Mouse (Mus musculus): ENCODE results near the gene Zfp800. TPM values are rescaled to one million over a fixed set of nuclear protein-coding genes. Genes with fewer than 3 reads are reported as not detected.

Zfp800 gene
- polyA plus RNA-seq (2015; fragmentation: Nextera tagmentation; extraction: Ambion mirVana) = 15.0 and 18.2 TPM in 2 replicates

DNA sequence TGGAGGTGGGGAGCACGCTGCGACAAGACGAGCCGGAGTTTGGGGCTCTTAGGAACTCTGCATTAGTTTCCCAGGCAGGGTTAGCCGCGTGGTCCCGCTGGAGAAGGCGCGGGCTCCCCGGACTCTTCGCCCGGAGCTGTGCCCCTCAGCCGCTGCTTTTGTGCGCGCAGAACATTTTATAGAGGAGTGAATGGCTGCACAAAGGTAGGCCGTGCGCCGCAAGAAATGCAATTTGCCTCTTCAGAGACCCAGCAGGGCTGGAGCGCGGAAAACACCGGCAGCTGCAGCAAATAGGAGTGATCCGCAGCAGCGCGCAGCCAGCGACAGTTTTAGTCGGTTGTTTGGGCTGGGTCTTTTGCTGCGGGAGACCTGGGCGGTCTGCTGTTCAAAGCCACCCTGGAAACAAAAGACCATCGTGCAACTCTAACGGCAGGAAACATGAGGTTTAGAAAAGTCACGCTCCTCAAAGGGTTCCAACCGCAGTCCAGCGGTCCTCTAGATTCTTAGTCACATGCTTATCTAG is at the start of gene Zfp800:
TSS of gene Zfp800 (minus strand) at position 325 of the 523 bp plus-strand sequence.
- peaks cover 3% of the 10 kb centered on the region; the same call in 1 of the 2 replicates for H3K9me3 ChIP-seq (ENCODE audit: control insufficient read depth, low read length)
- no peaks in the 10 kb centered on the region for H3K36me3 ChIP-seq (ENCODE audit: control insufficient read depth, insufficient read depth, low read length)
- H3K4me1 ChIP-seq (ENCODE audit: control insufficient read depth, insufficient read depth, low read depth, low read length) = peaks cover 4% of the 10 kb centered on the region
- peak within 1 kb of the TSS; percentile 54; the same call in 1 of the 2 replicates for H3K27ac ChIP-seq (ENCODE audit: low read depth, low read length)
- peak; percentile 70 for ATAC-seq
- peak within 1 kb of the TSS; percentile 73 for H3K9ac ChIP-seq (ENCODE audit: low read depth, low read length)
- H3K4me3 ChIP-seq (ENCODE audit: low read length) = peak within 1 kb of the TSS; percentile 56
- H3K27me3 ChIP-seq (replicated peaks; ENCODE audit: control insufficient read depth, insufficient read depth, low read length) = no peaks in the 10 kb centered on the region
- H3K4me2 ChIP-seq (ENCODE audit: low read length) = peak within 1 kb of the TSS; percentile 94
- under 1% methylated on average over 32 of the region's 33 CpGs for WGBS

GRCm38 (mm10) chr6:28431538-28431855 is 33.7 kb upstream of the Zfp800 start:
- Histone ChIP-seq H3K9ac (ENCODE audit: low read depth, low read length) (no peak overlapping the region), H3K27me3 (replicated peaks; ENCODE audit: control insufficient read depth, insufficient read depth, low read length) (no peaks in the 10 kb centered on the region), H3K4me2 (ENCODE audit: low read length) (no peak overlapping the region), H3K4me3 (ENCODE audit: low read length) (no peak overlapping the region), H3K36me3 (ENCODE audit: control insufficient read depth, insufficient read depth, low read length) (peaks cover 2% of the 10 kb centered on the region; the same call in 1 of the 2 replicates), H3K4me1 (ENCODE audit: control insufficient read depth, insufficient read depth, low read depth, low read length) (no peaks in the 10 kb centered on the region), H3K27ac (ENCODE audit: low read depth, low read length) (no peak overlapping the region), H3K9me3 (ENCODE audit: control insufficient read depth, low read length) (no peaks in the 10 kb centered on the region)
- 81% methylated on average over 6 of the region's 6 CpGs for WGBS
- ATAC-seq = no peak

DNA sequence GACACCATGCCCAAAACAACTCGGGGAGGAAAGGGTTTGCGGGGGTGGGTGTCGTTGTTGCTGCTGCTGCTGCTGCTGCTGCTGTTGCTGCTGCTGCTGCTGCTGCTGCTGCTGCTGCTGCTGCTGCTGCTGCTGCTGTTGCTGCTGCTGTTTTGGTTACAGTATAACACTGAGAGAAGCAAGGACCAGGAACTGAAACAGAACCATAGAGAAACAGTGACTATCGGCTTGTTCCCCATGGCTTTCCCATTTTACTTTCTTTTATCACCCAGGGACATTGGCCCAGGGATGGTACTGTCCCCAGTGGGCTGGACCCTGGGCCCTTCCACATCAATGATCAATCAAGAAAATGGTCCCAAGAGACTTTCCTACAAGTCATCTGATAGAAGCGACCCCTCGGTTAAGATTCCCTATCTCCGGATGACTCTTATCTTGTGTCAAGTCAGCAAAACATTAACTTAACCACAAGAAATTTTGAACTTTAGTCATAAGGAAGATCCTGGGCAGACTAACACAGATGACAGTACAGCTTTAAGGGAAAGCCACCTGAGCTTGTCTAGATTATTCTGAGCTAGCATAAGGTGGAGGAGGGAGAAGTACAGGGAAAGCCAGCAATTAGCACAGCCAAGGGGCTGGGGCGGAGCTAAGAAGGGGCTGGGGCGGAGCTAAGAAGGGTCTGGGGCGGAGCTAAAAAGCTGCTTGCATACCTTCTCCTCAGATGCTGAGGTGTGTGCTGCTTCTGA is 33.2 kb upstream of the Zfp800 start:
- ATAC-seq = no peak
- no peaks in the 10 kb centered on the region for H3K9me3 ChIP-seq (ENCODE audit: control insufficient read depth, low read length)
- 80% methylated on average over 10 of the region's 10 CpGs for WGBS
- no peak overlapping the region for H3K27ac ChIP-seq (ENCODE audit: low read depth, low read length)
- H3K36me3 ChIP-seq (ENCODE audit: control insufficient read depth, insufficient read depth, low read length) = peaks cover 7% of the 10 kb centered on the region
- no peak overlapping the region for H3K4me2 ChIP-seq (ENCODE audit: low read length)
- no peak overlapping the region for H3K4me3 ChIP-seq (ENCODE audit: low read length)
- no peak overlapping the region for H3K9ac ChIP-seq (ENCODE audit: low read depth, low read length)
- H3K4me1 ChIP-seq (ENCODE audit: control insufficient read depth, insufficient read depth, low read depth, low read length) = no peaks in the 10 kb centered on the region
- no peaks in the 10 kb centered on the region for H3K27me3 ChIP-seq (replicated peaks; ENCODE audit: control insufficient read depth, insufficient read depth, low read length)

DNA sequence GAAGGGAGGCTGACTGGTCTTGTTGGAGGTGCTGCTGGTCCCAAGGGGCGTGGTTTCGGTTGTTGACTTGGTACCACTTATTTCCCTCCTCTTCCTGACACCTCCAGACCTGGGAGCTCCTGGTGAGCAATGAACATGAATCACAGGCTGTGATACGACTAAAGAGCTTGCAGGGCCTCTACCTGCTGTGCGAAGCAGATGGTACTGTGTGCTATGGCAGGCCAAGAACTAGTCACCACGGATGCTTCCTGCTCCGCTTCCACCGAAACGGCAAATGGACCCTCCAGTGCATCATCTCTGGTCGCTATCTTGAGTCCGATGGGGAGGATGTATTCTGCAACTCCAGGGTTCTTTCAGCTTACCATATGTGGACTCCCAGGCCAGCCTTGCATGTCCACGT is 32.1 kb upstream of the Zfp800 start:
- Histone ChIP-seq H3K9ac (ENCODE audit: low read depth, low read length) (no peak overlapping the region), H3K9me3 (ENCODE audit: control insufficient read depth, low read length) (no peaks in the 10 kb centered on the region), H3K4me1 (ENCODE audit: control insufficient read depth, insufficient read depth, low read depth, low read length) (peaks cover 4% of the 10 kb centered on the region), H3K27ac (ENCODE audit: low read depth, low read length) (no peak overlapping the region), H3K36me3 (ENCODE audit: control insufficient read depth, insufficient read depth, low read length) (peaks cover 8% of the 10 kb centered on the region), H3K27me3 (replicated peaks; ENCODE audit: control insufficient read depth, insufficient read depth, low read length) (no peaks in the 10 kb centered on the region), H3K4me3 (ENCODE audit: low read length) (no peak overlapping the region), H3K4me2 (ENCODE audit: low read length) (no peak overlapping the region)
- WGBS = 85% methylated on average over 11 of the region's 11 CpGs
- ATAC-seq = no peak

- no peak for ATAC-seq
- Histone ChIP-seq H3K4me3 (ENCODE audit: low read length) (no peak within 1 kb of the TSS), H3K9ac (ENCODE audit: low read depth, low read length) (no peak within 1 kb of the TSS), H3K4me1 (ENCODE audit: control insufficient read depth, insufficient read depth, low read depth, low read length) (peaks cover 13% of the 10 kb centered on the region), H3K27me3 (replicated peaks; ENCODE audit: control insufficient read depth, insufficient read depth, low read length) (no peaks in the 10 kb centered on the region), H3K4me2 (ENCODE audit: low read length) (no peak within 1 kb of the TSS), H3K36me3 (ENCODE audit: control insufficient read depth, insufficient read depth, low read length) (peaks cover 8% of the 10 kb centered on the region), H3K27ac (ENCODE audit: low read depth, low read length) (no peak within 1 kb of the TSS), H3K9me3 (ENCODE audit: control insufficient read depth, low read length) (no peaks in the 10 kb centered on the region)
- 91% methylated on average over 3 of the region's 3 CpGs for WGBS
Measured at GRCm38 (mm10) chr6:28428290-28428689, 30.5 kb upstream of the Zfp800 start, which contains the start of gene Gcc1. Gene Gcc1 (minus strand): TSS chr6:28428390.

DNA sequence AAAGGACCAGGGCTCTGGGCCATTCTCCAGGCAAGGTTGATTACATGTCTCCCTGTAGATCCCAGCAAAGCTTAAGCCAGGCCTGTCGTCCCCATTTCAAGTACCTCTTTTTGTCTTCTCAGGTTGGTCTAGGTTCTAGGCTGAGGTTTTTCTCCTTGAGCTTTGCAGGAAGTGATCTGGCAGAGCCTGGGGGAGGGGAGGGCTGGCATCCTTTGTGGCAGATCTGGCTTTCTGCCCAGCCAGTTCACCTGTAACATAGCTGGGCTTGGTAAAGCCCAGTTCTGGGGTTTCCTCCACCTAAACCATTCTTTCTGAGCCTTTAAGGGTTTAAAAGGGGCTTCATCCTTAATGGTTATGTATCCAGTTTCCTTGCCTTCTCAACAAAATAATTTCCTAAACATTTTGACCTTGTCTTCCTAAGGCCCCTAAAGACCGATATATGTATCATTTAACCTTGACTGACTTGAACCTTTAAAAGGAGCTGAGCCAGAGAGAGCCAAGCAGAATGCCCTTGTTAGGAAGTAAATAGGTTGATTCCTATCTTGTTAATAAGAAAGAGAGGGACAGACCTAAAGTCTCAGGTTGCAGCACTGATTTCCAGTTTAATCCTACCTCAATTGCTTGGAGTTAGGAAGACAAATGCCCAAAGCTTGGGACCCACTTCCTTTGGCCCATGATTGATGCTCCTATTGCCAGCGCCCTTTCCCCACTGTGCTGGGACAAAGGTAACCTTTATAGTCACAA is 29.5 kb upstream of the Zfp800 start, which contains the start of gene Fscn3:
TSS of gene Fscn3 (plus strand) at position 694 of the 744 bp plus-strand sequence.
- H3K4me1 ChIP-seq (ENCODE audit: control insufficient read depth, insufficient read depth, low read depth, low read length) = peaks cover 13% of the 10 kb centered on the region
- H3K36me3 ChIP-seq (ENCODE audit: control insufficient read depth, insufficient read depth, low read length) = peaks cover 8% of the 10 kb centered on the region
- no peak for ATAC-seq
- no peak within 1 kb of the TSS for H3K27ac ChIP-seq (ENCODE audit: low read depth, low read length)
- no peak within 1 kb of the TSS for H3K9ac ChIP-seq (ENCODE audit: low read depth, low read length)
- H3K27me3 ChIP-seq (replicated peaks; ENCODE audit: control insufficient read depth, insufficient read depth, low read length) = no peaks in the 10 kb centered on the region
- WGBS = 80% methylated on average over 3 of the region's 3 CpGs
- no peaks in the 10 kb centered on the region for H3K9me3 ChIP-seq (ENCODE audit: control insufficient read depth, low read length)
- H3K4me2 ChIP-seq (ENCODE audit: low read length) = no peak within 1 kb of the TSS
- no peak within 1 kb of the TSS for H3K4me3 ChIP-seq (ENCODE audit: low read length)

GRCm38 (mm10) chr6:28425019-28425418 is 27.2 kb upstream of the Zfp800 start:
- peaks cover 8% of the 10 kb centered on the region for H3K36me3 ChIP-seq (ENCODE audit: control insufficient read depth, insufficient read depth, low read length)
- H3K9ac ChIP-seq (ENCODE audit: low read depth, low read length) = no peak overlapping the region; the same call in 1 of the 2 replicates
- 91% methylated on average over 6 of the region's 6 CpGs for WGBS
- H3K27me3 ChIP-seq (replicated peaks; ENCODE audit: control insufficient read depth, insufficient read depth, low read length) = no peaks in the 10 kb centered on the region
- H3K27ac ChIP-seq (ENCODE audit: low read depth, low read length) = no peak overlapping the region
- H3K4me2 ChIP-seq (ENCODE audit: low read length) = peak overlapping the region; percentile 70
- H3K4me3 ChIP-seq (ENCODE audit: low read length) = no peak overlapping the region
- H3K4me1 ChIP-seq (ENCODE audit: control insufficient read depth, insufficient read depth, low read depth, low read length) = peaks cover 25% of the 10 kb centered on the region
- ATAC-seq = no peak
- H3K9me3 ChIP-seq (ENCODE audit: control insufficient read depth, low read length) = no peaks in the 10 kb centered on the region

GRCm38 (mm10) chr6:28423767-28424695 is 26.2 kb upstream of the Zfp800 start:
- Histone ChIP-seq H3K9me3 (ENCODE audit: control insufficient read depth, low read length) (no peaks in the 10 kb centered on the region), H3K4me1 (ENCODE audit: control insufficient read depth, insufficient read depth, low read depth, low read length) (peaks cover 32% of the 10 kb centered on the region), H3K27me3 (replicated peaks; ENCODE audit: control insufficient read depth, insufficient read depth, low read length) (no peaks in the 10 kb centered on the region), H3K4me3 (ENCODE audit: low read length) (peak overlapping the region; percentile 86), H3K27ac (ENCODE audit: low read depth, low read length) (peak overlapping the region; percentile 85), H3K4me2 (ENCODE audit: low read length) (peak overlapping the region; percentile 70), H3K36me3 (ENCODE audit: control insufficient read depth, insufficient read depth, low read length) (peaks cover 11% of the 10 kb centered on the region), H3K9ac (ENCODE audit: low read depth, low read length) (peak overlapping the region; percentile 95)
- peak; percentile 44 for ATAC-seq
- WGBS = 15% methylated on average over 33 of the region's 46 CpGs

All from hindbrain, embryonic 16.5 days (tissue).